Mouse (Mus musculus): Measurements from ENCODE around the gene Vmn2r47. TPM values are rescaled to one million over a fixed set of nuclear protein-coding genes. Genes with fewer than 3 reads are reported as not detected.

Vmn2r47 gene
- polyA plus RNA-seq (2021; fragmentation: Nextera tagmentation) = not detected in 2 replicates
- long read RNA-seq, experiment 1 = 0 reads
- long read RNA-seq, experiment 2 = 0 reads

GRCm38 (mm10) chr7:9841225-9841624 lies at the start of gene Vmn2r47:
Gene Vmn2r47, minus strand, starts transcription at chr7:9841325.

GRCm38 (mm10) chr7:9770471-9770870 lies 70.7 kb downstream of the Vmn2r47 start, which contains the start of gene Vmn2r46:
Gene Vmn2r46, minus strand, starts transcription at chr7:9770571.

Other genes starting within 250 kb of the Vmn2r47 start
- not detected in 2 replicates for gene Vmn2r46, start 70.8 kb downstream of the Vmn2r47 start, polyA plus RNA-seq (2021; fragmentation: Nextera tagmentation)
- gene Vmn2r48, start 112.3 kb upstream of the Vmn2r47 start, polyA plus RNA-seq (2021; fragmentation: Nextera tagmentation) = not detected in 2 replicates
- gene Vmn2r49, start 150.9 kb upstream of the Vmn2r47 start, polyA plus RNA-seq (2021; fragmentation: Nextera tagmentation) = not detected in 2 replicates
- gene Vmn2r50, start 212.0 kb upstream of the Vmn2r47 start, polyA plus RNA-seq (2021; fragmentation: Nextera tagmentation) = not detected in 2 replicates